Mouse (Mus musculus): Measurements from ENCODE around the gene Senp6.
"Not testable (repeated sequence)": the region's sequence is repeated elsewhere in the genome, so short reads cannot be mapped to it uniquely, and the experiment has no call there.

Senp6 gene

GRCm38 (mm10) chr9:80066367-80067220 lies at the start of gene Senp6:
TSS of gene Senp6 (plus strand) at chr9:80066903.
- peak; percentile 80 for DNase-seq (ENCODE audit: low spot score)

GRCm38 (mm10) chr9:80020429-80020828 lies 46.3 kb upstream of the Senp6 start:
- peak; percentile 56 for DNase-seq (ENCODE audit: low spot score)

GRCm38 (mm10) chr9:80021648-80022047 lies 45.1 kb upstream of the Senp6 start:
- DNase-seq (ENCODE audit: low spot score): peak; percentile 48

- DNase-seq (ENCODE audit: low spot score): peak; percentile 75
Observed at GRCm38 (mm10) chr9:80022821-80023220, 43.9 kb upstream of the Senp6 start.

GRCm38 (mm10) chr9:80025347-80025746 lies 41.4 kb upstream of the Senp6 start:
- DNase-seq (ENCODE audit: low spot score): not testable (repeated sequence)

GRCm38 (mm10) chr9:80026017-80026416 lies 40.7 kb upstream of the Senp6 start:
- peak; percentile 80 for DNase-seq (ENCODE audit: low spot score)

GRCm38 (mm10) chr9:80026581-80027021 lies 40.1 kb upstream of the Senp6 start:
- no peak for DNase-seq (ENCODE audit: low spot score)

- DNase-seq (ENCODE audit: low spot score): no peak
Observed at GRCm38 (mm10) chr9:80037262-80037996, 29.3 kb upstream of the Senp6 start.

GRCm38 (mm10) chr9:80037997-80038383 lies 28.7 kb upstream of the Senp6 start:
- DNase-seq (ENCODE audit: low spot score): no peak

GRCm38 (mm10) chr9:80039296-80039815 lies 27.3 kb upstream of the Senp6 start:
- no peak for DNase-seq (ENCODE audit: low spot score)

GRCm38 (mm10) chr9:80044301-80044700 lies 22.4 kb upstream of the Senp6 start:
- DNase-seq (ENCODE audit: low spot score): not testable (repeated sequence)

- not testable (repeated sequence) for DNase-seq (ENCODE audit: low spot score)
Observed at GRCm38 (mm10) chr9:80049271-80049670, 17.4 kb upstream of the Senp6 start.

GRCm38 (mm10) chr9:80052951-80053350 lies 13.8 kb upstream of the Senp6 start:
- DNase-seq (ENCODE audit: low spot score): no peak

GRCm38 (mm10) chr9:80057690-80058089 lies 9.0 kb upstream of the Senp6 start:
- no peak for DNase-seq (ENCODE audit: low spot score)

GRCm38 (mm10) chr9:80065495-80065894 lies 1.2 kb upstream of the Senp6 start:
- not testable (repeated sequence) for DNase-seq (ENCODE audit: low spot score)

GRCm38 (mm10) chr9:80067221-80068027 lies 721 bp downstream of the Senp6 start:
- DNase-seq (ENCODE audit: low spot score): peak; percentile 77

GRCm38 (mm10) chr9:80068028-80068515 lies 1.4 kb downstream of the Senp6 start:
- DNase-seq (ENCODE audit: low spot score): no peak

GRCm38 (mm10) chr9:80068735-80069315 lies 2.1 kb downstream of the Senp6 start:
- DNase-seq (ENCODE audit: low spot score): no peak

- DNase-seq (ENCODE audit: low spot score): no peak
Observed at GRCm38 (mm10) chr9:80070026-80070425, 3.3 kb downstream of the Senp6 start.

- no peak for DNase-seq (ENCODE audit: low spot score)
Observed at GRCm38 (mm10) chr9:80071616-80072015, 4.9 kb downstream of the Senp6 start.

GRCm38 (mm10) chr9:80074067-80074466 lies 7.4 kb downstream of the Senp6 start:
- no peak for DNase-seq (ENCODE audit: low spot score)
